Mouse (Mus musculus) limb, embryonic 14.5 days (tissue): ENCODE results near the gene P2rx1. TPM values are rescaled to one million over a fixed set of nuclear protein-coding genes. Genes with fewer than 3 reads are reported as not detected.

Source experiments
- ATAC-seq: fragments of 200-750 bp; cut with Nextera tagmentation; 2 replicates; pipeline ENCODE4 v1.8.0; 2017; ENCODE audit warnings: low read depth, moderate number of reproducible peaks, moderate TSS enrichment; ENCODE audit not compliant: low FRiP score
- DNase-seq: peaks from one replicate; pipeline ENCODE4 v3.0.0-alpha.2; 2015; ENCODE audit warnings: low spot score
- H3K27ac ChIP-seq: fragments of 300-500 bp; sonication (generic); replicated peaks from 2 replicates; pipeline ENCODE4 v1.5.1; 2014; ENCODE audit warnings: low read depth, mild to moderate bottlenecking, low read length, moderate library complexity, mixed read lengths
- H3K27me3 ChIP-seq: fragments of 300-500 bp; sonication (generic); 2 replicates; pipeline ENCODE4 v1.6.1; 2014; ENCODE audit warnings: low read length, mixed read lengths; ENCODE audit not compliant: control insufficient read depth, insufficient read depth
- H3K36me3 ChIP-seq: fragments of 300-500 bp; sonication (generic); 2 replicates; pipeline ENCODE4 v1.6.1; 2014; ENCODE audit warnings: mild to moderate bottlenecking, low read length, moderate library complexity, mixed read lengths; ENCODE audit not compliant: control insufficient read depth, insufficient read depth
- H3K4me1 ChIP-seq: fragments of 300-500 bp; sonication (generic); 2 replicates; pipeline ENCODE4 v1.6.1; 2014; ENCODE audit warnings: antibody characterized with exemption, low read length, mixed read lengths; ENCODE audit not compliant: control insufficient read depth, insufficient read depth
- H3K4me2 ChIP-seq: fragments of 300-500 bp; sonication (generic); replicated peaks from 2 replicates; pipeline ENCODE4 v1.6.1; 2014; ENCODE audit warnings: low read depth, mild to moderate bottlenecking, low read length, moderate library complexity; ENCODE audit not compliant: severe bottlenecking
- H3K4me3 ChIP-seq: fragments of 300-500 bp; sonication (generic); replicated peaks from 2 replicates; pipeline ENCODE4 v1.5.1; 2014; ENCODE audit warnings: low read length
- H3K9ac ChIP-seq: fragments of 300-500 bp; sonication (generic); 2 replicates; pipeline ENCODE4 v1.6.1; 2014; ENCODE audit warnings: mild to moderate bottlenecking, low read depth, low read length, moderate library complexity; ENCODE audit not compliant: severe bottlenecking
- H3K9me3 ChIP-seq: fragments of 300-500 bp; sonication (generic); 2 replicates; pipeline ENCODE4 v1.6.1; 2016; ENCODE audit warnings: low read length; ENCODE audit not compliant: control insufficient read depth
- POLR2A ChIP-seq: fragments of 200-500 bp; IDR thresholded peaks from 2 replicates; pipeline ENCODE4 v1.8.0; 2012; ENCODE audit warnings: inconsistent platforms, mild to moderate bottlenecking, moderate library complexity, borderline replicate concordance; ENCODE audit not compliant: insufficient read depth, insufficient read length; ENCODE audit errors: extremely low read depth
- WGBS: fragments of 180-500 bp; shearing (Covaris S2); extraction: QIAGEN DNeasy Blood & Tissue Kit; methylation state at CpG from one replicate; pipeline ENCODE4 v1.1.7; 2014; 5-methylcytosine and 5-hydroxymethylcytosine counted together
- polyA plus RNA-seq, 2 experiments: library from polyadenylated mRNA; depleted of rRNA in 1 of 2; stranded (reverse) in 1 of 2; unstranded in 1 of 2; fragments of >200 nt; fragmentation: Nextera tagmentation in 1 of 2; extraction: Ambion mirVana in 1 of 2; gene quantifications; 2 replicates each; pipeline versions ENCODE4 v1.2.1 to v1.2.3; 2012 to 2014

The P2rx1 gene
- polyA plus RNA-seq (2012; rRNA removed) (1.8 and 2.1 TPM in 2 replicates), polyA plus RNA-seq (2014; fragmentation: Nextera tagmentation; extraction: Ambion mirVana) (1.9 and 2.2 TPM in 2 replicates)

- TF ChIP-seq POLR2A, result no peak
- H3K36me3 ChIP-seq, result no peaks in the 10 kb centered on the region
- no peak within 1 kb of the TSS for H3K9ac ChIP-seq
- 36% methylated on average over 8 of the region's 8 CpGs for WGBS
- ATAC-seq, result no peak
- H3K9me3 ChIP-seq, result no peaks in the 10 kb centered on the region
- no peak within 1 kb of the TSS for H3K4me2 ChIP-seq
- no peaks in the 10 kb centered on the region for H3K27me3 ChIP-seq
- no peaks in the 10 kb centered on the region for H3K4me1 ChIP-seq
- H3K27ac ChIP-seq, result no peak within 1 kb of the TSS
- no peak for DNase-seq
- no peak within 1 kb of the TSS for H3K4me3 ChIP-seq
Measured at GRCm38 (mm10) chr11:72998771-72999170, at the start of gene P2rx1. Gene P2rx1 (plus strand): TSS chr11:72999103.

GRCm38 (mm10) chr11:72951137-72952000 is 47.5 kb upstream of the P2rx1 start:
- Histone ChIP-seq H3K36me3 (no peaks in the 10 kb centered on the region), H3K27ac (no peak overlapping the region), H3K9me3 (no peaks in the 10 kb centered on the region), H3K9ac (no peak overlapping the region), H3K27me3 (no peaks in the 10 kb centered on the region), H3K4me2 (no peak overlapping the region), H3K4me1 (peaks cover 14% of the 10 kb centered on the region), H3K4me3 (no peak overlapping the region)
- no peak for TF ChIP-seq POLR2A
- 59% methylated on average over 22 of the region's 22 CpGs for WGBS
- DNase-seq, result no peak
- no peak for ATAC-seq

GRCm38 (mm10) chr11:72952226-72952625 is 46.7 kb upstream of the P2rx1 start:
- H3K27ac ChIP-seq, result 0 out of 2 replicates have a peak overlapping the region, but pooled peaks have one; percentile 10
- no peak for ATAC-seq
- WGBS, result 40% methylated on average over 3 of the region's 3 CpGs

GRCm38 (mm10) chr11:72952697-72953096 is 46.2 kb upstream of the P2rx1 start:
- DNase-seq, result no peak
- Histone ChIP-seq H3K9ac (no peak overlapping the region), H3K4me2 (no peak overlapping the region), H3K27ac (0 out of 2 replicates have a peak overlapping the region, but pooled peaks have one; percentile 10), H3K4me3 (no peak overlapping the region), H3K36me3 (no peaks in the 10 kb centered on the region), H3K9me3 (no peaks in the 10 kb centered on the region), H3K27me3 (no peaks in the 10 kb centered on the region), H3K4me1 (0 out of 2 replicates have a peak, but pooled peaks cover 4% of the 10 kb centered on the region)
- no peak for ATAC-seq
- 76% methylated on average over 6 of the region's 6 CpGs for WGBS
- no peak for TF ChIP-seq POLR2A

More at GRCm38 (mm10) chr11:72952226-72952625, 46.7 kb upstream of the P2rx1 start:
- DNase-seq, result peak; percentile 49
- no peaks in the 10 kb centered on the region for H3K9me3 ChIP-seq
- H3K36me3 ChIP-seq, result no peaks in the 10 kb centered on the region
- no peak for TF ChIP-seq POLR2A
- no peak overlapping the region for H3K4me3 ChIP-seq
- H3K27me3 ChIP-seq, result no peaks in the 10 kb centered on the region
- no peak overlapping the region for H3K4me2 ChIP-seq
- H3K9ac ChIP-seq, result no peak overlapping the region
- peaks cover 6% of the 10 kb centered on the region for H3K4me1 ChIP-seq

GRCm38 (mm10) chr11:72953116-72953439 is 45.8 kb upstream of the P2rx1 start:
- H3K4me3 ChIP-seq, result no peak overlapping the region
- H3K9ac ChIP-seq, result no peak overlapping the region
- H3K9me3 ChIP-seq, result no peaks in the 10 kb centered on the region
- no peaks in the 10 kb centered on the region for H3K36me3 ChIP-seq
- ATAC-seq, result no peak
- H3K4me1 ChIP-seq, result 0 out of 2 replicates have a peak, but pooled peaks cover 4% of the 10 kb centered on the region
- H3K27ac ChIP-seq, result no peak overlapping the region
- 64% methylated on average over 1 of the region's 1 CpGs for WGBS
- no peak overlapping the region for H3K4me2 ChIP-seq
- H3K27me3 ChIP-seq, result no peaks in the 10 kb centered on the region
- no peak for TF ChIP-seq POLR2A
- DNase-seq, result no peak
